Mouse (Mus musculus) adrenal gland, adult 18-20 months (tissue): ENCODE measurements around the gene Sdc1. TPM values are rescaled to one million over a fixed set of nuclear protein-coding genes. Genes with fewer than 3 reads are reported as not detected.

Experiments used
- DNase-seq, 2 experiments: peaks; one replicate each; pipeline ENCODE4 v3.0.0; 2021 to 2022; ENCODE audit warnings: low spot score in 2 of 2
- total RNA-seq, 2 experiments: library from RNA; stranded (reverse); gene quantifications; 1 replicate in 1 of 2; 2 replicates in 1 of 2; pipeline ENCODE4 v1.2.3; 2021

The Sdc1 gene
- total RNA-seq, 2 experiments from 2014 or later, result 7.6 to 15.9 TPM

DNA sequence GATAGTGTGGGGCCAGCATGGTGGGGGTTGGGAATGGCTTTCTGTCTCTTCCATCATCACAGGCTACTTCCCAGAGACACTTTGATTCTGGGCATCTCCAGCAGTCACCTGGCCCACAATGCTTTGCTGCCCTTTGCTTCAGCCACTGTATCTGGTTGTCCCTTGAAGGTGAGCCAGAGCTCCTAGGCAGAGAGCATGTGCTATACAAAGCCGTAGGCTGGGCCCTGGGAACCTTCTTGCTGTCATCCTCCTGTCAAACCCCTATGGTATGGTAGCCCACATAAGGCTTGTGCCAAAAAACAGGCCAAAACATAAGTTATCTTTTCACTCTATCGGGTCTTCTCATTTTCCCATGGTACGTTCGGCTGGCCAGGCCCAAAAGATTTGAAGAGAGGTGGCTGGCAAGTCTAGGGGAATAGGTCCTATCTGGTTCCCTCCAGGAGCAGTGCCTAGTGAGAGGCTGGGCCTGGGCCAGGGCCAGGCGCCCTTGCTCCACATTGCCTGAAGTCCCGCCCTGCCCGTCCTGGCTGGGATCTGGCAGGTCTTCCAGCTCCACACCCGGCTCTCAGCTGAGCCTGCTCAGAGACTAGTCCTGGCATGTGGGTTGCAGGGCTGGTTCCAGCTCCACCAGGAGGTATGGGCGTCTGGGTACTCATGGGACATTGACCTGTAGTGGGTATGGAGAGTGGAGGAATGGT lies 10.7 kb downstream of the Sdc1 start:
- DNase-seq, result peak in 1 of 2 experiments; percentile 39

DNA sequence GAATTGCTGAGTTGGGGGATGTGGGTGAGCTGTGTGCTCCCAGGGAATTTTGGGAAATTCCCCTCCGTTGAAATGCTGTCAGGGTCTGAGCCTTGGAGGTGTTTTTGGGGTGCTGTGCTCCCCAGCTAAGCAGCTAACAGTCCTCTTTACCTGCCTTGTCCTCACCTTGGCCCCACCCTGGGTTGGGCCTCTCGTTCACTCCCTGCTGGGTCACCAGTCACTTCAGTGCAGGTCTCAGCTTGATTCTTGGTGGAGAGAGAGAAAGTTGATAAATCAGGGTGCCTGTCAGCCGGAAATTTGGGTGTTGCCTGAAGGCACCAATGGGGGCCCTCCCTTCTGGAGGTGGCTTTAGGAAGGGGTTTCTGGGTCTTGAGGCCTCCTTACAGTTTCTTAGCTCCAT lies 11.4 kb downstream of the Sdc1 start:
- DNase-seq, result no peak

DNA sequence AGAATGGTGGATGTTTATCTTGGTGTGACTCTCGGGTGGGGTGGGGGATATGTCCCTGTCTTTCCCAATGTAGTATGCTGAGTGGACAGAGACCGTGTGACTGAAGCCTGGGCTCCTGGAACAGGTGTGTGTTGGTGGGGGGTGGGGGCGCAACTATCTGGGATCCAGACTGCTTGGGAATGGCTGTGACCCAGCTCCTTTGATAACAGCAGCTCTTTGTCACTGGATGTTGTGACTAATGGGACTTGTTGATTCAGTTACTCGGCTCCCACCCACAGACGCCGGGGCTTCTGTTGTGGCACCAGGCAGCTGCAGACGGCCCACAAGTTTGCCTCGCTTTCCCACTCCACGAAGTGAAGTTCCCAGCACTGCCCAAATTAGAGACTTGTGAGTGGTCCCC lies 13.1 kb downstream of the Sdc1 start:
- no peak for DNase-seq

DNA sequence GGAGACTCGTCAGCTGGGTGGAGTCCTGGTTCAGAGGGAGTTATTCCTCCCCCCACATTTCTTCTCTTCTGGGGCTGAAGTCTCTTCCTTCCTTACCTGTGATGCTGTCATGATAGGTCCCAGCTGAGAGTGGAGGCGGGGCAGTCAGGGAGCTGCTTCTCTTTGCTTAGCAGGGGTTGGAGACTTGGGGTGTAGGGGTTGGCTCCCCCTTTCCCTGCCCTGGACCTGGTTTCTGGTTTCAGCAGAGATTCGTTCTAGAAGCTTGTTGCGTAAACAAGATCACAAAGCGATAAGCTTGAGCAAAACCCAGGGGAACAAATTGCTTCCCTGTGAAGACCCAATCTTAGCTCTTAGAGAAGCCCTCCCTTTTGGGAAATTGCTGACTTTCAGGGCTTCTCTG lies 15.4 kb downstream of the Sdc1 start:
- DNase-seq, result no peak

DNA sequence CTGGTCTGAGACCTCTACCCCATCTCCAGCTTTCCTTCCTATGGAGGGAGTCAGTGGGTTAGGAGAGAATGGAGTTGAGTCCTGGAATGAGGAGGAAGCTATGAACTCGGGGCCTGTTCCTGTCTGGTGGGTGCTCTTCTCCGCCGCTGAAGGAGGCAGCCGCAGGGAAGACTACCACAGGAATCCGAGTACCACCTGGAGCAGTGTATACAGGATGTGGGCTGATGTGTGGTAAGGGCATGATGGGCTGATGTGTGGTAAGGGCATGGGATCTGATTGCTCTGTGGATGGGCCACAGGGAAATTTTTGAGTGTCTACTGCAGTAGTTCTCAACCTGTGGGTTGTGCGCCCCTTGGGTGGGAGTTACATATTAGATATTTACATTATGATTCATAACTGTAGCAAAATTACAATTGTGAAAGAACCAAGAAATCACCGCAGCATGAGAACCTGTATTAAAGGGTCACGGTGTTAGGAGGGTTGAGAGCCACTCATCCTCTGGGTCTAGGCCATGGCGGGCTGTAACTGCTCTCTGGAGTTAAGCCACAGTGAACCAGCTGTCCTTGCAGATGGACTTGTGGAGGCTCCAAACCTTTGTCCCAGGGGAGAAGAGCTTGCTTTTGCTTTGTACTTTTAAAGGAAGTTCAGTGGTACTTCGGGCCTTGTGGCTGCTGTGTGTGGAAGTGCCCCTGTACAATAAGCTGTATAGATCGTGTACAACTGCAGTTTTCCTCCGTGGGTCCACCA lies 16.0 kb downstream of the Sdc1 start:
- no peak for DNase-seq

DNA sequence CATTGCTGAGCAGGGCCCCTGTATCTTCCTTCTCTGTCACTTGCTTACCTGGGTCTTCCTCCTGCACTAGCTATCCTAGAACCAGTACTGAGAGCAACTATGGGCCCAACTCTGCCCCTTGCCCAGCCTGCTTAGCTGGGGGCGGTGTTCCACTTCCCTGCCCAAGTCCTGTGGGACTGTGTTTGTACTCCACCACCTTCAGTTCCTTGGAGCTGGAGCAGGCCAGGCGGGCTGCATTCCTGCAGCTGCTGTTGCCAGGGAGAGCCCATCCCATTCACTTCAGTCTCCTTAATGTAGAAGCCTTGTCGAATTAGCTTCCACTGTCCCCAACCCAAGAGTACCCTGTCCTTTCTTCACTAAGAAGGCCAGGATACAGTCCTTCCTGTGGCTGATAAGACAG lies 17.3 kb downstream of the Sdc1 start:
- no peak for DNase-seq

DNA sequence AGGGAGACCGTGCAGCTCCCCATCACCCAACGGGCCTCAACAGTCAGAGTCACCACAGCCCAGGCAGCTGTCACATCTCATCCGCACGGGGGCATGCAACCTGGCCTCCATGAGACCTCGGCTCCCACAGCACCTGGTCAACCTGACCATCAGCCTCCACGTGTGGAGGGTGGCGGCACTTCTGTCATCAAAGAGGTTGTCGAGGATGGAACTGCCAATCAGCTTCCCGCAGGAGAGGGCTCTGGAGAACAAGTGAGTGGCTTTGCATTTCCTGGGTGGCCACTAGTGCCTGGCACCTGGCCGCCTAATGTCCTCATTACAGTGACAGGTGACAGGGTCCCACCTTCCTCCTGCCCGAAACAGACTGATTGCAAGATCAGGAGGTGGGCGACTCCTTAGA lies 19.5 kb downstream of the Sdc1 start:
- DNase-seq, result no peak

DNA sequence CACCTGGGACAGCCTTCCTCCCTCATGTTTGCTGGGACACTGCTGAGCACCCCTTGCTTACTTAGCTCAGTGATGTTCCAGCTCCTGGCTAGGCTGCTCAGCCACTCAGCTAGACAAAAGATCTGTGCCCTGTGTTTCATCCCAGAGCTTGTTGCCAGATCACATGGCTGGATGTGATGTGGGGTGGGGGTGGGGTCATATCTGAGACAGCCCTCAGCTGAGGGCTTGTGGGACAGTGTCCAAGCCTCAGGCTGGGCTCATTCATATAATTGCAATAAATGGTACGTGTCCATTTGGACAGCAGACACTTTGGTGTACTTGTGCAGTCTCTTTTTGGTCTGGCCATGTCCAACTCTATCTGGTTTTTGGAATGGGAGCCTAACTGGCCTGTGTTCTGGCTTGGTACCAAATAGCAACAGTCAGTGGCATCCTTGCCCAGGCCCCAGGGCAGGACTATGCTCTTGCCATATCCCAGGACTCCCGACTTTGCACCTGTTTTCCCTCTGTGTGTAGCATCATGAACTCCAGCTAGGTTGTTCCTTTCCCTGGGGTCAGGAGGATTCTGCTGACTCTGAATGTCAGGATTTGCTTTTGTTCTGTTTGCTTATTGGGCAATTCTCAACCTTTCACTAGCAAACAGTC lies 22.4 kb downstream of the Sdc1 start:
- DNase-seq, result no peak

DNA sequence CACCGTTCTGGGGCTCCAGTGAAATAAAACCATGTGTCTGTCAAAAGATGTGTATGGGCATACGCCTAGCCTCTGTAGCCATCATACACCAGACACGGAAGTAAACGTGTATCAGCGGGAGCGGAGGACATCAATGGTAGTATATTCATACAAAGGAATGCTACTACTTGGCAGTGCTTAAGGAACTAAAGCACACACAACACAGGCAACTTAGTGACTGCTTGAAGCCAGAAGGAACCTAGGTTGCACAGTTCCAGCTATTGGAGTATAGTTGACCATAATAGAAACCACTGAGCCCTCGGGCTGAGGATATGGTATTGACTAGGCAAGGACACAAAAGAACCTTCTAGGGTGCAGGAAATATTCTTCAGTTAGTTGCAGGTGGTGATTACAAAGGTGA lies 26.8 kb downstream of the Sdc1 start:
- no peak for DNase-seq

DNA sequence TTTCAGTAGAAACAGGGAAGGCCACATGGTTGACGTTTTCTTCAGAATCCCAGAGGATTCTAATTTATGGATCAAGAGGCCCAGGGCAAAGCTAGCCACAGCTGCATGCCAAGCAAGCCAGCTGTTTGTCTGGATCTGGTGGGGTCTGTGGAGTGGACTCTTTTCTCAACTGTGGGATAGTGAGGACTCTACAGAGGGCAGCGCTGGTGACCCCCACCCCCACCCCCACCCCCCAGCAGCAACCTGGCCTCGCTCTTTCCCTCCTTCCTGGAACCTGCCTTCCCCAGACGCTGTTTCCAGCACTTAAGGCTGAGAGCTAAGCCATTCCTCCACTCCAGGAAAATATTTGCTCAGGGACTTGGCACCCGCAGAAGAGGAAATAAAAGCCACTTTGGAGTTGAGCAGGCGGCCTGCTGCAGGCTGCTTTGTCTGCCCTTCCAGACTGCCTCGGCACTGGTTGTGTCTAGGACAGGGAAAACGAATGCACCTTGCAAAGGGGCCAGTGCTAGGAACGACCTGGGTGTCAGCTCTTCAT lies 27.4 kb downstream of the Sdc1 start:
- DNase-seq, result no peak

DNA sequence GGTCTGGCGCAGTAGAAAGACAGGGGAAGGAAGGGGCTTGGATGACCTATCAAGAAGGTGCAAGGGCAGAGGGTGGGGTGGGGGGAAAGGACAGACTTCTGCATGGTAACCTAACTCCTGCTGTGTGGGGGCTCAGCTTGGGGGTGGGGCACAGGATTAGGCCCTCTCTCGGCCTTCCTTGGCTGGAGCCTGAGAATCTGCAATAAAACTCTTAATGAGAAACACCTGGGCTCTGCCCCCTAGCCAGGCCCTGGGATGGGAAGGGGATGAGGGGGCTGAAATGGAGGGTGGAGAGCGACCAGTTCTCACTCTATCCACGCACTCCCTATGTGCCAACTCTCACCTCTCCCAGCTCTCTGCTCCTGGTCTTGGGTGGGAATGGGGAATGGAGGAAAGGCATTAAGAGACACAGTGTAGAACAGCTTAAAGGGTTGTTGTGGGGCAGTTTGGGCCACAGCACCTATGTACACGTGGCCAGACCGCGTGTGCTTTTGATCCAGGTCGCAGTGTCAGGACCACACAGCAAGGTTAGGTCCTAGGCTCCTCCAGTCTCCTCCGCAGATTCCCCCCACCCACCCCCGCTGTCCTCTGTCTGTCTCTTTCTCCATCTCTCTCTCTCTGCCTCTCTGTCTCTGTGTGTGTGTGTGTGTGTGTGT lies 32.4 kb downstream of the Sdc1 start:
- DNase-seq, result no peak

DNA sequence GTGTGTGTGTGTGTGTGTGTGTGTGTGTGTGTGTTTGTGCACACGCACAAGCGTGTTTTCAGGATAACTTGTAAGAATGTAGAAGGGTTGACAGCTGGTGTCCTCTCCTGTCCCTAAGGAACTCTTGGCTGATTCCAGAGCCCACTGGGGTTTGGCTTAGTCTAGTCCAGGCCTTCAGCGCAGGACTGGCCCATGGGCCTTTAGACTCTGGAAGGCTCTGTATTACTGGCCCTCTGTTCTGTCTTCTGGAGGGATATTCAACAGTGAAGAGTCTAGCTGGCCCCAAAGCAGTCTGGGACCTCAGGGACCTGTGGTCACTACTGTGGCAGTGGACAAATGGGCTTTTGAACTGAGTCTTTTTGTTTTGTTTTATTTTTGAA lies 32.9 kb downstream of the Sdc1 start:
- DNase-seq, result no peak

DNA sequence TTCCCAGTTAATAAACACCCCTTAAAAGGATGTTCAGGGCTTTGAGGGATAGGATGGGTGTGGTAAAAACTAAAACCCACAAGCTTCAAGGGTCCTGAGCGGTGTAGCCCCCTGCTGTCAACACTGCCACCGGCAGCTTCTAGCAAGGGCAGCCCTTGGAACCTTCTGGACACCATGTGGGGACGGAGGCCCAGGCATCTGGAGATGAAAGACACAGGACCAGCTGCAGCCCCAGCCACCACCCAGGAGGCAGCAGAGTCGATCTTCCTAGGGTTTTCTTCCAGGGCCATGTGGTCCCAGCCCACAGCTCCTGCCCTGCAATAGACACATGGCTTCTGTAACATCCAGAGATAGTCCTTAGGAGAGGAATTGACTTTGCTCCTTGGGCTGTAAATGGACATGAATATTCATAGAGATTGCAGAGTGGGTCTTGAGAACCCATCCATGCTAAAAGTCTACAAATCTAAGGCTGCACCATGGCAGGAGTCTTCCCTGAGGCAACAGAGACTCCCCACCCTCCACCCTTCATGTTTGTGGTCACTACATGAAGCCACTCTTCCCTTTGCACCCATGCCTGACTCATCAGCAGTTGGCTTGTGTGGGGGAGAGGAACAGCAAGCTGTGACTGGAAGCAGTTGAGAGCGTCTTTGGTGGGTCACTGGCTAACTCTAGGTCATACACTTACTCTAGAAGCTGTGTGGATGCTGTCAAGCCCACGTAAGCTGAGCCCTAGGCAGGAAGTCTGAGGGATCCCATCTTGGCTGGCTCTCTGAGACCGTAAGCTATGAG lies 34.0 kb downstream of the Sdc1 start:
- no peak for DNase-seq

DNA sequence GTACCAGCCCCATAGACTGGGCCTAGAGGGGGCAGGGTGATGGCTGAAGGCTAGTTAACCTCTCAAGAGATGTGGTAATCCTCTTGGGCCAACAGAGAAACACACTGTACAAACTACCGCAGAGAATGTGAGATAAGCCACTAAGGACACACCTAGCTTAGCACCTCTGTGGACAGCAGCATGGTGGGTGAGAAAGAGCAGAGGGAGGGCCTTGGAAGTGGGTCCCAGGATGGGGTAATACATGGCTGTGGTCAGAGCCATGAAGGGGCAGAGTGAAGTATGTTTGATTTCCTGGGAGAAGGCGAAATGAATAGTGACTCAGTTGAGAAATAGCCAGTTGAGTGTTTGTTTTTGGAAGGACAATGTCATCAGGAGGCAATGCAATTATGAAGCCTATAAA lies 38.0 kb downstream of the Sdc1 start:
- no peak for DNase-seq

DNA sequence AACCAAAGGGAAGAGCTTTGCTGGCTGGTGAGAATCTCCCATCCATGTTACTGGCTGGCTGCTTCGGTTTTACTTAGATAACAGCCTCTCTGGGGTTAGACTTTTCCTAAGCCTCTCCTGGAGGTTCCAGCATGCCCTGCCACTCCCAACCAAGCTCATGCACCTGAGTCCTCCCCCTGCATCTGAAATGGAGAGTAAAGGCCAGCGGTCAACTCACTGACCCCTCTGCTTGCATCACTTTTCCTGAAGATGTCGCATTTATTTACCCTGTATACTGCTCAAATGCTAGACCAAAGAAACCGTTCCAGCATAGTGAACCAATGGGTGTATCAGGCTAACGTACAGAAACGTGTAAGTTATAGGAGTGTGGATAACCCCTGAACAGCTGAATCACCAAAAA lies 38.5 kb downstream of the Sdc1 start:
- no peak for DNase-seq

DNA sequence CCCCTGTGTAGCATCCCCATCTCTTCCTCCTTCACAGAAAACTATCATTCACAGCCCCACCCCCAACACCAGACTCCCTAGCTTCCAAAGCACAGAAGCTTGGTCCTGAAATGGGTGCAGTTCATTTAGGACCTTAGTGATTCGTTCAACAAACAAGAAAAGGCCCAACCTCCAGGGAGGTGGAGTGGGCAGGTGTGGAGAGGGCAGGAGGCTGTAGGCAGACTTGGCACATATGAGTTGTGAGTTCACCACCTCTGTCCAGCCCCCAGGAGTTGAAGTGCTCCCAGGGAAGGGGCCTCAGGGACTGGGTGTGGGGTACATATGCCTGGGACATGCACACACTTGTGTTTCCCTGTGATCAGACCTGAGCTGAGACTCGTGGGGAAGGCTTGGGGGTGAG lies 39.8 kb downstream of the Sdc1 start:
- no peak for DNase-seq

DNA sequence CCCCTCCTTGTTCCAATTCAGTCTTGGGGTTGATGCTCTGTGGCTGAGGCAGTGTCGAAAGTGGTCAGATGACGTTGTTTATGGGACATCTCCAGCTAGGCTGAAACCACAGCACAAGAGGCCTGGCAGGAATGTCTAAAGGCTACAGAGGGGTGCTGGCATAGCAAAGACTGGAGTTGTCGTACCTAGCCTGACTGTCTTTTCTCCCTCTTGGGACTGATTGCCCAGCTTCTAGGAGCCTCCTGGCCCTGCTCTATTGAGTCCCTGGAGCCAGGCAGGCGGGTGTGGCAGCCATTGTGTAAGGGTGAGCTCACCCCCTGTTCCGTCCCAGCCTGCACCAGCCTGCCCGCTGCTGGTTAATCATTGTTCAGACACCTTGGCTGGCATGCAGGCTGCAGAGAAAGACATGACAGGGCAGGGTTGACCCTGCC lies 40.3 kb downstream of the Sdc1 start:
- no peak for DNase-seq

DNA sequence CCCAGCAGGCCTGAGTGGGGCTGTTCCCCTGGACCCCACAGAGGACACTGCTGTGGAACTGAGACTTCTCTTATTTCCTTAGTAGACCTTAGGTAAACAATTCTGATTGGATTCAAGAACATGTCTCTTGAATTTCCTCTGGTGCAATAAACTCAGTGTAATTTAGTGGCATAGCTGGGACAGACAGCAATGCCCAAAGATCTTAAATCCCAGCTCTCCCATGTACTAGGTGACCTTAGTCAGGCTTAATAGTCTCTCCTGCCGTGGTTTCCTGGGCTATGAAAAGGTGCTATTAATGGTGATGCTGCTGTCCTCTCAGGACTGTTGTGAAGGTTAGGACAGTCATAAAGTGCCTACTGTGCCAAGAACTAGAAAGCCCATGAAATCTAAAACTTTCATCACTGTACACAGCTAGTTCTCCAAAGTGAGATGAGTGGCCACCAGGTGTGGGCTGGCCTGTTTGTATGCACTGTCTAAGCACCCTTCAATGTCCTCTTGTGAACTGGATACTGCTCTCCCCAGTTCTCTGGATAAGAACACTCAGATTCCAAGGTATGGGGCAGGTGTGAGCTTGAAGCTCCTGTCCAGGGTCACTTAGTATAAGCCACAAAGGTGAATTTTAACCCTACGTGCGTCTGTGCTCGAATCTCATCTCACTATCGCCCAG lies 40.9 kb downstream of the Sdc1 start:
- DNase-seq, result no peak

DNA sequence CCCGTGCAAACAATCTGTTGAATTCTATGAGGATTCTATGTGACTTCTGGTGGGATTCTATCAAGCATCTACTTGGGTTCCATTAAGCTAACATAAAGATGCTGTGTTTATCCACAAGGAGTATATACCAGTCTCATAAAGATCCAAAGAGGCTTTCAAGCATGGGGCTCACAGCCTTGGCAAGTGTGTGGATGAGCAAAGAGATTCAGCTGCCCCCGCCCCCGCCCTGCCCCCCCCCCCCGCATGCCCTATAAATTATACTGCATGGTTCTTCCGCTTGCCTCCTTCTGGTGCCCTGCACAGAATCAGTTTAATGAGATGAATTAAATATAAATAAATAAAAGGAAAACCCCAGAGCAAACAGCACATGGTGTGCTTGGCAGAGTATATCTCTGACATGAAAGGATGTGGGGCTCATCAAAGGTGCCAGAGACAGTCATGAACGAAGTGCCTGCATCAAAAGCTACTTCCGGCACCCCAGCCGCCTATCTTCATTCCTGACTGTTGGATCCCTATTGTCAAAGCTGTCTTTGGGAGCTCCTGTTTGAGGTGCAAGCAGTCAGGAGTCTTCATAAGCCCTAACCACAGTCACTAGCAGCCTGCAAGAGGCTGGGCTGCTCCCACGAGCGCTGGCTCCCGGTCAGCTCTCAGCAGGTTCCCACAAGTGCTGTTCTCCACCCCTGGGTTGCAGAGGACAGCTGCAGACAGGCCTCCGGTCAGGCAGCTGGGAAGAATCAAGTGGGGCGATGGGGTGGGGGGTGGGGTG lies 46.5 kb downstream of the Sdc1 start:
- DNase-seq, result no peak
